Mouse (Mus musculus) cerebral cortex, adult 2 months (tissue): ENCODE data around the gene Vmn1r124.

Source experiments
- WGBS: fragments of 180-500 bp; shearing (Covaris S2); methylation state at CpG from one replicate; pipeline ENCODE4 v1.1.7; 2018; 5-methylcytosine and 5-hydroxymethylcytosine counted together

The Vmn1r124 gene

DNA sequence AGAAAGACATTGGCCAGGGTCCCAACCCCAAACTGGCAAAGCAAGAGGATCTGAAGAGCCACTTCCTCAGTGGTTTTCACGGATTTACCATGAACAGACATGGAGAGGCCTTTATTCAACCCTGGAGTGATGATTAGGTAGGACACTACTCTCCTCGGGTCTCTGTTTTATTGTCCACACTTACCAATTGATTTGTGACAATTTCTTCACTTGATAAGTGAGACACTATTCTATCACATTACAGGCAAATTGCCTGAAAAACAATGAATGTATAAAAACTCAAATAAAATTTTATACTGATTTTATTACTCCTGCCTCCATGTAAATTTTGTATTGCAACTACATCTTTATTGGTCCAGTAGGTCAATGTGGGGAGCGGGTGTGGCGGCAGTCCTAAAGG is at the start of gene Vmn1r124:
Vmn1r124 (minus strand) TSS at position 101 of the 400 bp plus-strand sequence.
- WGBS: 71% methylated on average over 4 of the region's 4 CpGs

DNA sequence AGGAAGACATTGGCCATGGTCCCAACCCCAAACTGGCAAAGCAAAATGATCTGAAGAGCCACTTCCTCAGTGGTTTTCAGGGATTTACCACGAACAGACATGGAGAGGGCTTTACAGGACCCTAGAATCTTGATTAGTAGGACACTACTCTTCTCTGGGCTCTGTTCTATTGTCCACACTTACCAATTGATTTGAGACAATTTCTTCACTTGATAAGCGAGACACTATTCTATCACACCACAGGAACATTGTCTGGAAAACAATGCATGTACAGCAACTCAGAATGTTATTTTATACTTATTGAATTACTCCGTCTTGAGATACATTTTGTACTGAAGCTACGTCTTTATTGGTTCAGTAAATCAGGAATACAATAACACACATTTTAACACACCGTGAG is 41.0 kb upstream of the Vmn1r124 start, which contains the start of gene Vmn1r126:
Vmn1r126 (minus strand) TSS at position 101 of the 400 bp plus-strand sequence.
- no CpG with 5 or more reads among the region's 5 CpGs for WGBS

DNA sequence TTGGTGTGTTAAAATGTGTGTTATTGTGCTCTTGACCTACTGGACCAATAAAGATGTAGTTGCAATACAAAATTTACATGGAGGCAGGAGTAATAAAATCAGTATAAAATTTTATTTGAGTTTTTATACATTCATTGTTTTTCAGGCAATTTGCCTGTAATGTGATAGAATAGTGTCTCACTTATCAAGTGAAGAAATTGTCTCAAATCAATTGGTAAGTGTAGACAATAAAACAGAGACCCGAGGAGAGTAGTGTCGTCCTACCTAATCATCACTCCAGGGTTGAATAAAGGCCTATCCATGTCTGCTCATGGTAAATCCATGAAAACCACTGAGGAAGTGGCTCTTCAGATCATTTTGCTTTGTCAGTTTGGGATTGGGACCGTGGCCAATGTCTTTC is 11.5 kb upstream of the Vmn1r124 start, which contains the start of gene Vmn1r125:
Vmn1r125 (plus strand) TSS at position 301 of the 400 bp plus-strand sequence.
- 64% methylated on average over 3 of the region's 3 CpGs for WGBS
